Mouse (Mus musculus) intestine, embryonic 15.5 days (tissue): ENCODE data around the gene Gm38655. TPM values are rescaled to one million over a fixed set of nuclear protein-coding genes. Genes with fewer than 3 reads are reported as not detected.
A peak's percentile ranks its signal among the peaks of the same experiment; 100 is the strongest.

Experiments used
- ATAC-seq: fragments of 200-750 bp; cut with Nextera tagmentation; 2 replicates; pipeline ENCODE4 v1.8.0; 2017; ENCODE audit warnings: moderate TSS enrichment, moderate library complexity
- H3K27ac ChIP-seq: fragments of 300-500 bp; sonication (generic); 2 replicates; pipeline ENCODE4 v1.5.1; 2015; ENCODE audit warnings: mild to moderate bottlenecking, inconsistent platforms
- H3K27me3 ChIP-seq: fragments of 300-500 bp; sonication (generic); replicated peaks from 2 replicates; pipeline ENCODE4 v1.6.1; 2015; ENCODE audit warnings: inconsistent platforms
- H3K36me3 ChIP-seq: fragments of 300-500 bp; sonication (generic); 2 replicates; pipeline ENCODE4 v1.6.1; 2015; ENCODE audit warnings: inconsistent platforms
- H3K4me1 ChIP-seq: fragments of 300-500 bp; sonication (generic); replicated peaks from 2 replicates; pipeline ENCODE4 v1.6.1; 2015; ENCODE audit warnings: inconsistent platforms
- H3K4me2 ChIP-seq: fragments of 300-500 bp; sonication (generic); replicated peaks from 2 replicates; pipeline ENCODE4 v1.6.1; 2015; ENCODE audit warnings: mild to moderate bottlenecking, inconsistent platforms
- H3K4me3 ChIP-seq: fragments of 300-500 bp; sonication (generic); replicated peaks from 2 replicates; pipeline ENCODE4 v1.5.1; 2015; ENCODE audit warnings: inconsistent platforms
- H3K9ac ChIP-seq: fragments of 300-500 bp; sonication (generic); 2 replicates; pipeline ENCODE4 v1.6.1; 2015; ENCODE audit warnings: inconsistent platforms
- H3K9me3 ChIP-seq: fragments of 300-500 bp; sonication (generic); 2 replicates; pipeline ENCODE4 v1.6.1; 2016; ENCODE audit warnings: inconsistent platforms
- WGBS: fragments of 180-500 bp; shearing (Covaris S2); methylation state at CpG from one replicate; pipeline ENCODE4 v1.1.7; 2015; 5-methylcytosine and 5-hydroxymethylcytosine counted together
- polyA plus RNA-seq: library from polyadenylated mRNA; unstranded; fragments of >200 nt; fragmentation: Nextera tagmentation; extraction: Ambion mirVana; gene quantifications from 2 replicates; pipeline ENCODE4 v1.2.1, GENCODE M21; 2015

Gm38655 gene
- polyA plus RNA-seq, 1 experiment from 2014 or later = 1.2 TPM

- Histone ChIP-seq H3K27me3 (no peaks in the 10 kb centered on the region), H3K27ac (no peak overlapping the region), H3K4me3 (no peak overlapping the region), H3K4me2 (no peak overlapping the region), H3K9me3 (no peaks in the 10 kb centered on the region), H3K4me1 (no peaks in the 10 kb centered on the region), H3K36me3 (peaks cover 30% of the 10 kb centered on the region), H3K9ac (no peak overlapping the region)
- WGBS = 84% methylated on average over 4 of the region's 4 CpGs
- ATAC-seq = no peak
Observed at GRCm38 (mm10) chr17:25210006-25210405, 34.7 kb upstream of the Gm38655 start.

GRCm38 (mm10) chr17:25202401-25202800, 27.1 kb upstream of the Gm38655 start:
- Histone ChIP-seq H3K9ac (no peak overlapping the region), H3K4me1 (no peaks in the 10 kb centered on the region), H3K27ac (no peak overlapping the region), H3K27me3 (no peaks in the 10 kb centered on the region), H3K36me3 (peaks cover 26% of the 10 kb centered on the region), H3K4me3 (no peak overlapping the region), H3K9me3 (no peaks in the 10 kb centered on the region), H3K4me2 (no peak overlapping the region)
- no peak for ATAC-seq
- 90% methylated on average over 4 of the region's 4 CpGs for WGBS

- ATAC-seq = no peak
- Histone ChIP-seq H3K4me1 (peaks cover 14% of the 10 kb centered on the region), H3K4me2 (peak overlapping the region; percentile 84), H3K27me3 (no peaks in the 10 kb centered on the region), H3K27ac (no peak overlapping the region), H3K9ac (peak overlapping the region; percentile 88), H3K9me3 (no peaks in the 10 kb centered on the region), H3K36me3 (0 out of 2 replicates have a peak, but pooled peaks cover 2% of the 10 kb centered on the region), H3K4me3 (peak overlapping the region; percentile 83)
- WGBS = under 1% methylated on average over 16 of the region's 16 CpGs
Observed at GRCm38 (mm10) chr17:25189091-25189490, 13.8 kb upstream of the Gm38655 start.

- WGBS = under 1% methylated on average over 103 of the region's 104 CpGs
- Histone ChIP-seq H3K4me3 (peak within 1 kb of the TSS; percentile 83), H3K4me1 (peaks cover 15% of the 10 kb centered on the region), H3K27ac (peak within 1 kb of the TSS; percentile 79), H3K27me3 (no peaks in the 10 kb centered on the region), H3K4me2 (peak within 1 kb of the TSS; percentile 84), H3K9ac (peak within 1 kb of the TSS; percentile 88), H3K36me3 (0 out of 2 replicates have a peak, but pooled peaks cover 2% of the 10 kb centered on the region), H3K9me3 (no peaks in the 10 kb centered on the region)
- peak; percentile 52 for ATAC-seq
Observed at GRCm38 (mm10) chr17:25188150-25189031, 13.1 kb upstream of the Gm38655 start, which contains the start of gene Unkl. TSS of gene Unkl (plus strand) at chr17:25188397.

GRCm38 (mm10) chr17:25187784-25188149, 12.5 kb upstream of the Gm38655 start:
- Histone ChIP-seq H3K27me3 (no peaks in the 10 kb centered on the region), H3K36me3 (no peaks in the 10 kb centered on the region), H3K27ac (peak overlapping the region; percentile 79; the same call in 1 of the 2 replicates), H3K4me3 (peak overlapping the region; percentile 83), H3K9me3 (no peaks in the 10 kb centered on the region), H3K4me2 (peak overlapping the region; percentile 84), H3K9ac (peak overlapping the region; percentile 88), H3K4me1 (peaks cover 20% of the 10 kb centered on the region)
- no peak for ATAC-seq
- 8% methylated on average over 11 of the region's 11 CpGs for WGBS

GRCm38 (mm10) chr17:25184961-25185360, 9.7 kb upstream of the Gm38655 start:
- peaks cover 22% of the 10 kb centered on the region for H3K4me1 ChIP-seq
- H3K4me2 ChIP-seq = peak overlapping the region; percentile 96
- H3K36me3 ChIP-seq = no peaks in the 10 kb centered on the region
- ATAC-seq = peak; percentile 26
- no peaks in the 10 kb centered on the region for H3K27me3 ChIP-seq
- no peaks in the 10 kb centered on the region for H3K9me3 ChIP-seq
- H3K9ac ChIP-seq = peak overlapping the region; percentile 87
- WGBS = 8% methylated on average over 17 of the region's 17 CpGs
- peak overlapping the region; percentile 89 for H3K4me3 ChIP-seq
- H3K27ac ChIP-seq = peak overlapping the region; percentile 58

GRCm38 (mm10) chr17:25184129-25184691, 8.9 kb upstream of the Gm38655 start, which contains the start of gene BC003965:
TSS of gene BC003965 (plus strand) at chr17:25184554.
- Histone ChIP-seq H3K36me3 (no peaks in the 10 kb centered on the region), H3K4me2 (peak within 1 kb of the TSS; percentile 96), H3K27me3 (no peaks in the 10 kb centered on the region), H3K4me3 (peak within 1 kb of the TSS; percentile 89), H3K9me3 (no peaks in the 10 kb centered on the region), H3K9ac (peak within 1 kb of the TSS; percentile 87), H3K4me1 (peaks cover 15% of the 10 kb centered on the region), H3K27ac (peak within 1 kb of the TSS; percentile 91)
- under 1% methylated on average over 50 of the region's 50 CpGs for WGBS
- ATAC-seq = peak; percentile 90

GRCm38 (mm10) chr17:25183232-25183631, 8.0 kb upstream of the Gm38655 start:
- H3K9ac ChIP-seq = 0 out of 2 replicates have a peak overlapping the region, but pooled peaks have one; percentile 28
- H3K9me3 ChIP-seq = no peaks in the 10 kb centered on the region
- peaks cover 14% of the 10 kb centered on the region for H3K4me1 ChIP-seq
- H3K27ac ChIP-seq = no peak overlapping the region
- 0 out of 2 replicates have a peak overlapping the region, but pooled peaks have one; percentile 89 for H3K4me3 ChIP-seq
- no peaks in the 10 kb centered on the region for H3K36me3 ChIP-seq
- no peak for ATAC-seq
- no peaks in the 10 kb centered on the region for H3K27me3 ChIP-seq
- H3K4me2 ChIP-seq = peak overlapping the region; percentile 70

- H3K27ac ChIP-seq = no peak overlapping the region
- WGBS = 79% methylated on average over 3 of the region's 3 CpGs
- no peak overlapping the region for H3K4me2 ChIP-seq
- no peaks in the 10 kb centered on the region for H3K36me3 ChIP-seq
- no peak overlapping the region for H3K4me3 ChIP-seq
- H3K9ac ChIP-seq = no peak overlapping the region
- H3K9me3 ChIP-seq = no peaks in the 10 kb centered on the region
- H3K4me1 ChIP-seq = peaks cover 6% of the 10 kb centered on the region; the same call in 1 of the 2 replicates
- H3K27me3 ChIP-seq = no peaks in the 10 kb centered on the region
- ATAC-seq = no peak
Observed at GRCm38 (mm10) chr17:25172558-25172957, 2.7 kb downstream of the Gm38655 start.

- no peaks in the 10 kb centered on the region for H3K36me3 ChIP-seq
- WGBS = 80% methylated on average over 2 of the region's 2 CpGs
- no peak overlapping the region for H3K9ac ChIP-seq
- no peak for ATAC-seq
- H3K27me3 ChIP-seq = no peaks in the 10 kb centered on the region
- H3K4me2 ChIP-seq = no peak overlapping the region
- no peak overlapping the region for H3K4me3 ChIP-seq
- no peaks in the 10 kb centered on the region for H3K9me3 ChIP-seq
- no peak overlapping the region for H3K27ac ChIP-seq
- peaks cover 5% of the 10 kb centered on the region; the same call in 1 of the 2 replicates for H3K4me1 ChIP-seq
Observed at GRCm38 (mm10) chr17:25169706-25170105, 5.6 kb downstream of the Gm38655 start.

GRCm38 (mm10) chr17:25165970-25166671, 9.2 kb downstream of the Gm38655 start:
- 0 out of 2 replicates have a peak, but pooled peaks cover 3% of the 10 kb centered on the region for H3K36me3 ChIP-seq
- H3K9me3 ChIP-seq = no peaks in the 10 kb centered on the region
- ATAC-seq = peak; percentile 65
- peaks cover 5% of the 10 kb centered on the region; the same call in 1 of the 2 replicates for H3K4me1 ChIP-seq
- 32% methylated on average over 6 of the region's 6 CpGs for WGBS
- no peaks in the 10 kb centered on the region for H3K27me3 ChIP-seq
- no peak overlapping the region for H3K4me3 ChIP-seq
- H3K9ac ChIP-seq = no peak overlapping the region
- H3K4me2 ChIP-seq = no peak overlapping the region
- H3K27ac ChIP-seq = no peak overlapping the region

GRCm38 (mm10) chr17:25164770-25165169, 10.5 kb downstream of the Gm38655 start:
- Histone ChIP-seq H3K9me3 (no peaks in the 10 kb centered on the region), H3K27ac (no peak overlapping the region), H3K4me1 (peaks cover 5% of the 10 kb centered on the region; the same call in 1 of the 2 replicates), H3K4me2 (no peak overlapping the region), H3K9ac (no peak overlapping the region), H3K4me3 (no peak overlapping the region), H3K27me3 (no peaks in the 10 kb centered on the region), H3K36me3 (0 out of 2 replicates have a peak, but pooled peaks cover 6% of the 10 kb centered on the region)
- ATAC-seq = no peak
- 87% methylated on average over 3 of the region's 3 CpGs for WGBS
